Mouse (Mus musculus) telencephalon, adult 2 months (tissue): ENCODE measurements around the gene Gfm2.

Source experiments
- DNase-seq: peaks from one replicate; pipeline ENCODE4 v3.0.0-alpha.2; 2011; ENCODE audit warnings: low read depth, low spot score

The Gfm2 gene

GRCm38 (mm10) chr13:97187693-97188092 lies 50.0 kb downstream of the Gfm2 start:
- DNase-seq: no peak

GRCm38 (mm10) chr13:97192649-97193048 lies 54.9 kb downstream of the Gfm2 start:
- DNase-seq: no peak

- peak; percentile 67 for DNase-seq
Observed at GRCm38 (mm10) chr13:97193420-97193819, 55.7 kb downstream of the Gfm2 start.

GRCm38 (mm10) chr13:97196186-97196924 lies 58.6 kb downstream of the Gfm2 start:
- DNase-seq: no peak

GRCm38 (mm10) chr13:97196925-97197218 lies 59.1 kb downstream of the Gfm2 start:
- no peak for DNase-seq

- peak; percentile 73 for DNase-seq
Observed at GRCm38 (mm10) chr13:97197932-97198562, 60.3 kb downstream of the Gfm2 start, which contains the start of gene Hexb. TSS of gene Hexb (minus strand) at chr13:97198357.

GRCm38 (mm10) chr13:97199123-97199522 lies 61.4 kb downstream of the Gfm2 start:
- no peak for DNase-seq

GRCm38 (mm10) chr13:97201076-97201475 lies 63.3 kb downstream of the Gfm2 start:
- DNase-seq: no peak

GRCm38 (mm10) chr13:97201896-97202295 lies 64.2 kb downstream of the Gfm2 start:
- no peak for DNase-seq

- DNase-seq: peak; percentile 88
Observed at GRCm38 (mm10) chr13:97205052-97205701, 67.4 kb downstream of the Gfm2 start.

GRCm38 (mm10) chr13:97206046-97206445 lies 68.3 kb downstream of the Gfm2 start:
- DNase-seq: no peak

- DNase-seq: no peak
Observed at GRCm38 (mm10) chr13:97207472-97208111, 69.9 kb downstream of the Gfm2 start.

GRCm38 (mm10) chr13:97208112-97208478 lies 70.4 kb downstream of the Gfm2 start:
- DNase-seq: no peak

- no peak for DNase-seq
Observed at GRCm38 (mm10) chr13:97208500-97209010, 70.8 kb downstream of the Gfm2 start.

GRCm38 (mm10) chr13:97214583-97215268 lies 77.0 kb downstream of the Gfm2 start:
- DNase-seq: no peak

- no peak for DNase-seq
Observed at GRCm38 (mm10) chr13:97215563-97215962, 77.8 kb downstream of the Gfm2 start.

GRCm38 (mm10) chr13:97216196-97216595 lies 78.5 kb downstream of the Gfm2 start:
- DNase-seq: no peak

- no peak for DNase-seq
Observed at GRCm38 (mm10) chr13:97220022-97220421, 82.3 kb downstream of the Gfm2 start.

- no peak for DNase-seq
Observed at GRCm38 (mm10) chr13:97223856-97224255, 86.1 kb downstream of the Gfm2 start.

- DNase-seq: no peak
Observed at GRCm38 (mm10) chr13:97224341-97224982, 86.7 kb downstream of the Gfm2 start.

- DNase-seq: no peak
Observed at GRCm38 (mm10) chr13:97225130-97225529, 87.4 kb downstream of the Gfm2 start.
